Mouse (Mus musculus) ES-E14 (cell line): ENCODE measurements around the gene Il12rb1.

ENCODE experiments used
- HCFC1 ChIP-seq: IDR thresholded peaks from 2 replicates; pipeline ENCODE4 v1.6.1; 2012; ENCODE audit warnings: low read length, inconsistent platforms, borderline replicate concordance; ENCODE audit not compliant: insufficient read depth
- MAFK ChIP-seq: IDR thresholded peaks from 2 replicates; pipeline ENCODE4 v1.6.1; 2014; ENCODE audit warnings: mild to moderate bottlenecking, low read depth, low read length, inconsistent platforms; ENCODE audit not compliant: insufficient read depth
- ZC3H11A ChIP-seq: IDR thresholded peaks from 2 replicates; pipeline ENCODE4 v1.6.1; 2012; ENCODE audit warnings: low read depth, mild to moderate bottlenecking, inconsistent platforms, low read length, borderline replicate concordance

DNA sequence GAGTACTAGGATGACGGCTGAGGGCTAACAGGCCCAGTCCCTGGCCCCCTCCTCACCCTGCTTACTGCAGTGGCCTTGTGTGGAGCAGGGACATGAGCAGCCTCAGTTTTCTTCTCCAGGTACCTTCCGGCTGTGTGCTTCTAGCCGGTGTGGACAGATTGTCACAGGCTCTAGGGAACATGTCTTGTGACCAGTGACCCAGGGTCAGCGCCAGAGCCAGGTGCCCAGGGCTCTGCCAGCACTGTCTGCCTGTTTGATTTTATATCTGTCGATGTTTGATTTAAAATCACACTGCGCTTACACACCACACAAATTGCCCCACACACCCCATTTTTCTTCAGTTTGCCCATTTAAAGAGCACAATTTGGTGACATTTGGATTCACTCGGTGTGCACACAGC, 15.6 kb downstream of the Il12rb1 start:
- TF ChIP-seq HCFC1 (no peak), MAFK (no peak), ZC3H11A (no peak)
